Mouse (Mus musculus): ENCODE measurements at regions not wholly inside any gene's neighbourhood (a gene's known extent, or its start where the extent isn't known, plus 50 kb on each side); places are given as distances from the start of the nearest gene placed in this dataset.

- DNase-seq: peak; percentile 38
Measured at GRCm38 (mm10) chr12:64736008-64736663, 181.6 kb upstream of the Gm527 start.

- no peak for DNase-seq
Measured at GRCm38 (mm10) chr12:64703419-64703818, 214.3 kb upstream of the Gm527 start.

GRCm38 (mm10) chr12:64701066-64701465 is 216.6 kb upstream of the Gm527 start:
- DNase-seq: no peak

- no peak for DNase-seq
Measured at GRCm38 (mm10) chr12:64695343-64695742, 220.9 kb upstream of the Fscb start.

GRCm38 (mm10) chr12:64692196-64693169 is 218.0 kb upstream of the Fscb start:
- DNase-seq: no peak

GRCm38 (mm10) chr12:64689642-64690041 is 215.2 kb upstream of the Fscb start:
- DNase-seq: no peak

- no peak for DNase-seq
Measured at GRCm38 (mm10) chr12:64688618-64689017, 214.1 kb upstream of the Fscb start.

- DNase-seq: no peak
Measured at GRCm38 (mm10) chr12:64640864-64641416, 166.4 kb upstream of the Fscb start.

GRCm38 (mm10) chr12:64614877-64615276 is 140.4 kb upstream of the Fscb start:
- DNase-seq: no peak
